Mouse (Mus musculus): ENCODE measurements around the gene Rnf224. TPM values are rescaled to one million over a fixed set of nuclear protein-coding genes. Genes with fewer than 3 reads are reported as not detected.

Gene Rnf224
- total and polyA plus RNA-seq, 3 experiments: not detected

GRCm38 (mm10) chr2:25185625-25186574 lies 50.7 kb downstream of the Rnf224 start:
- no peaks in the 10 kb centered on the region for H3K36me3 ChIP-seq (replicated peaks in 1 of 2; ENCODE audit: control insufficient read depth in 1 of 2, insufficient read depth in 1 of 2, low read length in 1 of 2)
- H3K9ac ChIP-seq (ENCODE audit: insufficient read depth, low read depth): peak overlapping the region; percentile 25; the same call in 1 of the 2 replicates
- peak; percentile 27 for DNase-seq (ENCODE audit: extremely low read depth)
- peak overlapping the region in 2 of 3 experiments; percentile 44 to 52 for H3K4me3 ChIP-seq (replicated peaks in 1 of 3; ENCODE audit: low read depth in 2 of 3, low read length in 2 of 3, poor library complexity in 1 of 3)
- peaks cover 9% of the 10 kb centered on the region for H3K9me3 ChIP-seq (replicated peaks; ENCODE audit: low read length)
- peaks cover 47% of the 10 kb centered on the region for H3K27me3 ChIP-seq (replicated peaks)
- 0 out of 2 replicates have a peak overlapping the region, but pooled peaks have one; percentile 2 for H3K27ac ChIP-seq (ENCODE audit: insufficient read depth, low read depth)
- TF ChIP-seq SMC3 (IDR thresholded peaks at IDR 0.05; ENCODE audit: low read depth, low read length) (peak; percentile 57), TCF12 (IDR thresholded peaks at IDR 0.05; ENCODE audit: low read depth, low read length) (peak; percentile 57; the same call in 1 of the 2 replicates), MAZ (IDR thresholded peaks at IDR 0.05; ENCODE audit: low read depth, low read length) (peak; percentile 61), PAX5 (IDR thresholded peaks at IDR 0.05; ENCODE audit: low read length) (no peak), MXI1 (IDR thresholded peaks at IDR 0.05; ENCODE audit: low read depth, low read length) (peak; percentile 51; the same call in 1 of the 2 replicates), NELFE (IDR thresholded peaks at IDR 0.05; ENCODE audit: low read depth, low read length) (no peak), ZC3H11A (IDR thresholded peaks at IDR 0.05; ENCODE audit: low read depth, low read length) (no peak), BHLHE40 (IDR thresholded peaks at IDR 0.05; ENCODE audit: low read depth, low read length) (no peak), UBTF (IDR thresholded peaks at IDR 0.05; ENCODE audit: low read depth, low read length) (peak; percentile 70; the same call in 1 of the 2 replicates), CHD2 (IDR thresholded peaks at IDR 0.05; ENCODE audit: low read length) (0 out of 2 replicates have a peak, but pooled peaks have one; percentile 24), RAD21 (IDR thresholded peaks at IDR 0.05; ENCODE audit: low read depth, low read length) (peak; percentile 60), IRF4 (IDR thresholded peaks at IDR 0.05; ENCODE audit: low read depth, low read length) (0 out of 2 replicates have a peak, but pooled peaks have one; percentile 16), POLR2A (IDR thresholded peaks at IDR 0.05; ENCODE audit: low read depth, low read length) (peak; percentile 54; the same call in 1 of the 2 replicates), CHD1 (IDR thresholded peaks at IDR 0.05; ENCODE audit: low read depth, low read length) (0 out of 2 replicates have a peak, but pooled peaks have one; percentile 7), ETS1 (conservative IDR thresholded peaks at IDR 0.05; ENCODE audit: low read depth, low read length) (0 out of 2 replicates have a peak, but pooled peaks have one; percentile 3), POLR2AphosphoS2 (IDR thresholded peaks at IDR 0.05; ENCODE audit: low read depth, low read length) (no peak), TBP (conservative IDR thresholded peaks at IDR 0.05; ENCODE audit: low read depth, low read length) (no peak), CTCF (conservative IDR thresholded peaks at IDR 0.05 in 1 of 2, IDR thresholded peaks at IDR 0.05 in 1 of 2; ENCODE audit: low read depth in 2 of 2, low read length in 2 of 2) (peak in 1 of 2 experiments; percentile 66; a peak in 2 of 4 replicates), ELF1 (IDR thresholded peaks at IDR 0.05; ENCODE audit: low read depth, low read length) (0 out of 2 replicates have a peak, but pooled peaks have one; percentile 13)
- dilution Hi-C loops (cut with MboI; ENCODE audit: extremely low pct_ligation_motif_present, extremely low pct_unique_long_range_greater_than_20kb, low sequenced_read_pairs) (no loop called here), in situ Hi-C loops (cut with MboI; ENCODE audit: low pct_ligation_motif_present, low pct_unique_long_range_greater_than_20kb, low sequenced_read_pairs) (no loop called here)
- no peaks in the 10 kb centered on the region for H3K79me2 ChIP-seq (replicated peaks; ENCODE audit: control insufficient read depth, extremely low read depth, insufficient read depth, poor library complexity, severe bottlenecking)
- peaks cover 12 to 35% of the 10 kb centered on the region in 2 experiments for H3K4me1 ChIP-seq (ENCODE audit: control insufficient read depth in 1 of 2, insufficient read depth in 2 of 2)
- peak overlapping the region; percentile 58 for H3K4me2 ChIP-seq (ENCODE audit: insufficient read depth, low read depth, poor library complexity, severe bottlenecking)

Measured in CH12.LX (cell line).